Mouse (Mus musculus) thymus, adult 2 months (tissue): ENCODE measurements around the gene Ifi202b.

Source experiments
- CTCF ChIP-seq: fragments of 200-500 bp; IDR thresholded peaks from 2 replicates; pipeline ENCODE4 v1.5.1; 2012; ENCODE audit warnings: mild to moderate bottlenecking, control low read depth, low read length, moderate library complexity, borderline replicate concordance; ENCODE audit not compliant: control insufficient read depth, poor library complexity, insufficient read depth; ENCODE audit errors: extremely low read depth
- POLR2A ChIP-seq: fragments of 200-500 bp; IDR thresholded peaks from 2 replicates; pipeline ENCODE4 v1.6.1; 2012; ENCODE audit warnings: mild to moderate bottlenecking, low read length, control low read depth, moderate library complexity; ENCODE audit not compliant: control insufficient read depth, poor library complexity, insufficient read depth; ENCODE audit errors: extremely low read depth

- TF ChIP-seq POLR2A (no peak), CTCF (no peak)
Measured at GRCm38 (mm10) chr1:173955071-173955796, 27.3 kb downstream of the Ifi202b start.
